Mouse (Mus musculus) testis, adult 2 months (tissue): ENCODE data around the gene Ccdc149.

Experiments used
- CTCF ChIP-seq: fragments of 200-500 bp; IDR thresholded peaks from 2 replicates; pipeline ENCODE4 v1.5.1; 2012; ENCODE audit warnings: low read depth, mild to moderate bottlenecking, inconsistent platforms, low read length, moderate library complexity; ENCODE audit not compliant: control insufficient read depth, insufficient read depth, insufficient replicate concordance
- POLR2A ChIP-seq: fragments of 200-500 bp; IDR thresholded peaks from 2 replicates; pipeline ENCODE4 v1.6.1; 2012; ENCODE audit warnings: low read depth, mild to moderate bottlenecking, inconsistent platforms, low read length, moderate library complexity; ENCODE audit not compliant: control insufficient read depth

- TF ChIP-seq CTCF (no peak), POLR2A (no peak)
Observed at GRCm38 (mm10) chr5:52360286-52361049, 110.9 kb downstream of the Ccdc149 start.
